Mouse (Mus musculus) limb, embryonic 10.5 days (tissue): ENCODE results near the gene Tex19.2. TPM values are rescaled to one million over a fixed set of nuclear protein-coding genes. Genes with fewer than 3 reads are reported as not detected.

ENCODE experiments used
- DNase-seq: peaks from one replicate; pipeline ENCODE4 v3.0.0-alpha.2; 2017; ENCODE audit warnings: low spot score
- H3K27ac ChIP-seq: fragments of 300-500 bp; sonication (generic); 2 replicates; pipeline ENCODE4 v1.5.1; 2016; ENCODE audit warnings: mild to moderate bottlenecking
- H3K27me3 ChIP-seq: fragments of 300-500 bp; sonication (generic); 2 replicates; pipeline ENCODE4 v1.6.1; 2016; ENCODE audit warnings: low read depth, mild to moderate bottlenecking; ENCODE audit not compliant: poor library complexity, severe bottlenecking
- H3K36me3 ChIP-seq: fragments of 300-500 bp; sonication (generic); 2 replicates; pipeline ENCODE4 v1.6.1; 2016; ENCODE audit warnings: mild to moderate bottlenecking, moderate library complexity
- H3K4me1 ChIP-seq: fragments of 300-500 bp; sonication (generic); 2 replicates; pipeline ENCODE4 v1.6.1; 2016
- H3K4me3 ChIP-seq: fragments of 300-500 bp; sonication (generic); 2 replicates; pipeline ENCODE4 v1.5.1; 2016; ENCODE audit warnings: mild to moderate bottlenecking, moderate library complexity
- H3K9me3 ChIP-seq: fragments of 300-500 bp; sonication (generic); replicated peaks from 2 replicates; pipeline ENCODE4 v1.6.1; 2016; ENCODE audit warnings: mild to moderate bottlenecking
- WGBS: fragments of 180-500 bp; shearing (Covaris S2); methylation state at CpG from one replicate; pipeline ENCODE4 v1.1.7; 2016; 5-methylcytosine and 5-hydroxymethylcytosine counted together
- polyA plus RNA-seq: library from polyadenylated mRNA; unstranded; fragments of >200 nt; fragmentation: Nextera tagmentation; extraction: Ambion mirVana; gene quantifications from 2 replicates; pipeline ENCODE4 v1.2.1, GENCODE M21; 2016

The Tex19.2 gene
- polyA plus RNA-seq = not detected in 2 replicates

DNA sequence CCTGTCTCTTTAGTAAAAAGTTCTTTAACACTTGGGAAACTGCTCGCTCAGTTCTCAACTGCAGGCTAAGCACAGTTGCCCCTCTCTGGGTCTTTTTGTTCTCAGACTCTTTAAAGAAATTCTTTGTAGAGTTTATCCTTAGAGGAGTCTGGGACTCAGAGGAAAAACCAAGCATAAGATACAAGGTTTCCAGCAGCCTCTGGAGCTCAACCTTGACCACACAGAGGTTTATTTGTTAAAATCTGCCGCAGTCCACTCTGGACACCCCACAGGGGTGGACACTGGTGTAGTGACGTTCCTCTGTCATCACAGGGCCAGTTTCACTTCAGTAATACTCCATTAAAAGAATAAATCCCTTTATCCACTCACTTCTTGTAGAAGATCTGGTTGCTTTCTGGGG, at the start of gene Tex19.2:
Tex19.2 (minus strand) TSS at position 101 of the 400 bp plus-strand sequence.
- Histone ChIP-seq H3K36me3 (no peaks in the 10 kb centered on the region), H3K27ac (no peak within 1 kb of the TSS), H3K9me3 (no peaks in the 10 kb centered on the region), H3K4me3 (no peak within 1 kb of the TSS), H3K4me1 (no peaks in the 10 kb centered on the region), H3K27me3 (no peaks in the 10 kb centered on the region)
- DNase-seq = no peak
- 93% methylated on average over 3 of the region's 3 CpGs for WGBS

DNA sequence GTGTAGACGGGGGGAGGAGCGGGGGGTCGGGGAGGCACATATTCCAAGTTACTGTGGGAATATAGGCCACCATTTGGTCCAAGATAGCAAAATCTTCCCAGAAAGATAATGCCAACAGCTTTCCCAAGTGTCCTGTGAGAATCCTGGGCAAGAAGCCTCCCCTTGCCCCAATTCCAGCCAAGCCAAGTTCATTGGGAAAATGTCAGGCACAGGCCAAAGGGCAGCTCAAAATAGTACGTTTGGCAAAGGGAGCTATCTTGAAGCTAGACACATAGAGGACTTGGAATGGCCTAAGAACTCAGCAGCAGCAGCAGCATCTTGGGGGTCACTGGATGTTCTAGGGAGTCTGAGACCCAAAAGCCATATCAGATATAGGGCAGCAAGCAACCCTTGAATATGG, 45.3 kb upstream of the Tex19.2 start:
- H3K36me3 ChIP-seq = no peaks in the 10 kb centered on the region
- WGBS = 89% methylated on average over 4 of the region's 4 CpGs
- no peak overlapping the region for H3K4me3 ChIP-seq
- peaks cover 17% of the 10 kb centered on the region for H3K4me1 ChIP-seq
- H3K27ac ChIP-seq = no peak overlapping the region
- no peak for DNase-seq
- H3K9me3 ChIP-seq = no peaks in the 10 kb centered on the region
- peaks cover under 1% of the 10 kb centered on the region; the same call in 1 of the 2 replicates for H3K27me3 ChIP-seq

DNA sequence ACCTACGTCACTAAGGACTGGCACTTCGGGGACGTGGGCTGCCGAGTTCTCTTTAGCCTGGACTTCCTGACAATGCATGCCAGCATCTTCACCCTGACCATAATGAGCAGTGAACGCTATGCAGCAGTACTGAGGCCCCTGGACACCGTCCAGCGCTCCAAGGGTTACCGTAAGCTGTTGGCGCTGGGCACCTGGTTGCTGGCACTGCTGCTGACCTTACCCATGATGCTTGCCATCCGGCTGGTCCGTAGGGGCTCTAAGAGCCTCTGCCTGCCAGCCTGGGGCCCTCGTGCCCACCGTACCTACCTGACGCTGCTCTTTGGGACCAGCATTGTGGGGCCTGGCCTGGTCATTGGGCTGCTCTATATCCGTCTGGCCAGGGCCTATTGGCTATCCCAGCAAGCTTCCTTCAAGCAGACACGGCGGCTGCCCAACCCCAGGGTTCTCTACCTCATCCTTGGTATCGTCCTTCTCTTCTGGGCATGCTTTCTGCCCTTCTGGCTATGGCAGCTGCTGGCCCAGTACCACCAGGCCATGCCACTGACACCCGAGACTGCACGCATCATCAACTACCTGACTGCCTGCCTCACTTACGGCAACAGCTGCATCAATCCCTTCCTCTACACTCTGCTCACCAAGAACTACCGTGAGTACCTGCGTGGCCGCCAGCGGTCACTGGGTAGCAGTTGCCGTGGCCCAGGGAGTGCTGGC, 42.3 kb upstream of the Tex19.2 start:
- WGBS = 94% methylated on average over 26 of the region's 26 CpGs
- 0 out of 2 replicates have a peak overlapping the region, but pooled peaks have one; percentile 26 for H3K27ac ChIP-seq

DNA sequence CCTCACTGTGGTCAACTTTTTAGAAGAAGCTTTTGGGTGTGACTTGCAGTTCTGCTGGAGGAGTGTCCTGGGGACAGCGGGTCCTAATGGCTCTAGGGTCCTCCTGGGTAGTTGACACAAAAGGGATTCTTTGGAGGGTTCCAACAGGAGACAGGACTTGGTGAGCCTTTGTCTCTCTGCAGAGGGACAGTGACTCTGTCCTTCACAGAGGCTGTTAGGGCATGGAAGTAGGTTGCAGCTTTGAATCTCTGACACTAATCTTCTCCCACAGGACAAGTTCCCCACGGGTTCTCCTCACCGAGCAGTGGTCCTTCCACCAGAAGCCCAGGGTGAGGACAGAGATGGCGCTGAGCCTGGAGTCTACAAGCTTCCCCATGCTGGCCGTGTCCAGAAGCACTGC, 41.5 kb upstream of the Tex19.2 start, which contains the start of gene Uts2r:
Uts2r (plus strand) TSS at position 301 of the 400 bp plus-strand sequence.
- Histone ChIP-seq H3K4me3 (no peak within 1 kb of the TSS), H3K4me1 (peaks cover 25% of the 10 kb centered on the region), H3K27ac (0 out of 2 replicates have a peak within 1 kb of the TSS, but pooled peaks have one; percentile 26), H3K9me3 (no peaks in the 10 kb centered on the region), H3K27me3 (peaks cover 39% of the 10 kb centered on the region), H3K36me3 (no peaks in the 10 kb centered on the region)
- WGBS = 92% methylated on average over 5 of the region's 5 CpGs
- no peak for DNase-seq

More for the DNA sequence above, 42.3 kb upstream of the Tex19.2 start:
- no peaks in the 10 kb centered on the region for H3K36me3 ChIP-seq
- DNase-seq = no peak
- H3K4me1 ChIP-seq = peaks cover 25% of the 10 kb centered on the region
- peaks cover 30% of the 10 kb centered on the region for H3K27me3 ChIP-seq
- H3K4me3 ChIP-seq = no peak overlapping the region
- H3K9me3 ChIP-seq = no peaks in the 10 kb centered on the region

DNA sequence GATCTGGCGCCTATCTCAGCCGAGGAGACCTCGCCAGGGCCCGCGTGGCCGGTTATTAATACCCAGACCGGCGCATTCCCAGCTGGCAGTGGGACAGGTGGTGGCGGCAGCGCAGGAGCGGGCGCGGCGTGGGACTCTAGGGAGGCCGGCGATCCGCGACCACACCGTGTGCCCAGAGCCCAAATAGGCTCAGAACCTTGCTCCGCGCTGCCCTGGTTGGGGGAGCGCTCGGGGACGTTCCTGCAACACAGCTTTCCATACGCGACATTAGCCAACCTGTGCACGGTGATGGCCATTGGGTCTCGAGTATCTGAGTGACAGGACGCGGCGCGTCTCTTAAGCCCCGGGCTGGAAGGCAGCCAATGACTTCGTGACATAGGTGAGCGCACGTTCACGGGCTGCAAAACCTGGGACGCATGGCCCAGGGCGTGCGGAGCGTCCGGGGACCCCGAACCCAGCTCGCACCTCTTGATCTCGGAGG, 38.0 kb upstream of the Tex19.2 start:
- Histone ChIP-seq H3K4me1 (peaks cover 17% of the 10 kb centered on the region), H3K27ac (no peak overlapping the region), H3K27me3 (peaks cover 53% of the 10 kb centered on the region), H3K36me3 (no peaks in the 10 kb centered on the region), H3K9me3 (no peaks in the 10 kb centered on the region), H3K4me3 (peak overlapping the region; percentile 51)
- DNase-seq = peak; percentile 50
- WGBS = 1% methylated on average over 45 of the region's 45 CpGs

DNA sequence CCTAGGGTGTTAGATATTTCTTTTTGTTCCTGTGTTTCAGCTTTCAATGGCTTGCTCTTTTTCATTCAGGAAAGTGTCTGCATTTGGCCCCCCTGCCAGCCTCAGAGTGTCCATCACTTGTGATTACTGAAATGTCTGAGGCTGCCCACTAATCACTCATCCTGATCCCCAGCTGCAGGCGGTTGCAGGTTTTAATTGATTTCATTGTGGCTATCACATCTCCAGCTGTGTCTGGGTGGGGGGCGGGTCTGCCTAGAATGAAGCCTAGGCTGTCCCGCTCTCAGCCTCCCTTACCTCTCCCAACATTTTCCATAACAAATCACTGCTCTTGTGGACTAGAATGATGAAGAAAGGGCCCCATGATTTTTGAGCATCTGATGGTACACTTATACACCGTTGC, 35.7 kb upstream of the Tex19.2 start:
- H3K36me3 ChIP-seq = no peaks in the 10 kb centered on the region
- no peak overlapping the region for H3K4me3 ChIP-seq
- H3K4me1 ChIP-seq = peaks cover 8% of the 10 kb centered on the region
- peaks cover 53% of the 10 kb centered on the region for H3K27me3 ChIP-seq
- no peaks in the 10 kb centered on the region for H3K9me3 ChIP-seq
- H3K27ac ChIP-seq = no peak overlapping the region
- DNase-seq = no peak
- 36% methylated on average over 4 of the region's 4 CpGs for WGBS

DNA sequence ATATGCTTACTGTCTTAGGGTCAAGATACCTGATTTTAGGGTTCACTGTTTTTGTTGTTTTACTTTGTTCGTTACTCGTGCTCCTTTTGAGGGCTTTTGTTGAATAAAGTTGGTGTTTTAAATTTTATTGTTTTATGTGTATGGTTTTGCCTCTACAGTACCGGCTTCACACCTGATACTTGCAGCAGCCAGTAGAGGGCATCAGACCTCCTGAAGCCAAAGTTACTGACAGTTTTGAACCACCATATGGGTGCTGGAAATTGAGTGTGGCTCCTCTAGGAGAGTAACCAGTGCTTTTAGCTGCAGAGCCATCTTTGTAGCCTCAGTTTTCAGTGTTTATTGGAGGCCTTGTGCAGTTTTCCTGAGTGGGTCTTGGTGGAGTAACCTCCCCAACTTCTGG, 29.7 kb upstream of the Tex19.2 start:
- no peak for DNase-seq
- no peaks in the 10 kb centered on the region for H3K36me3 ChIP-seq
- no peaks in the 10 kb centered on the region for H3K4me1 ChIP-seq
- H3K9me3 ChIP-seq = no peaks in the 10 kb centered on the region
- no peak overlapping the region for H3K27ac ChIP-seq
- WGBS = 77% methylated on average over 3 of the region's 3 CpGs
- H3K4me3 ChIP-seq = no peak overlapping the region
- no peaks in the 10 kb centered on the region for H3K27me3 ChIP-seq

DNA sequence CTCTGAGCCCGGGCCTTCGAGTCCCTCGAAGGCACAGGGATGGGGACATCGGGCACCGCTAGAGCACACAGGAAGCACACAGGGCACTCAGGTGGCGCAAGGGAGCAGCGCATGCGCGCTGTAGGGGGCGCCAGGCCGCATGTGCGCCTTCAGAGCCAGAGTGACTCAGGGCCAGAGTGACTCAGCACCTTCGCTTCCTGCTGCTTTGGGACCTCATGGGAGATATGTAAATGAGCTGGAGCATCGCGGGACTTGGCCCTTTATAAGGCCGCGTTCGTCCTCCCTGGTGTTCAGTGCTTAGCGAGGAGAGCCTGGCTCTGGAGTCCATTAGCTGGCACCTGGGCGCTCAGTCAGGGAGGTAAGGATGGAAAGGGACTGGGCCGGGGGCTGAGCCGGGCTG, 27.4 kb upstream of the Tex19.2 start, which contains the start of gene Tex19.1:
Tex19.1 (plus strand) TSS at position 279 of the 400 bp plus-strand sequence.
- Histone ChIP-seq H3K27ac (no peak within 1 kb of the TSS), H3K27me3 (no peaks in the 10 kb centered on the region), H3K4me3 (no peak within 1 kb of the TSS), H3K4me1 (no peaks in the 10 kb centered on the region), H3K9me3 (no peaks in the 10 kb centered on the region), H3K36me3 (no peaks in the 10 kb centered on the region)
- 93% methylated on average over 22 of the region's 22 CpGs for WGBS
- DNase-seq = no peak

DNA sequence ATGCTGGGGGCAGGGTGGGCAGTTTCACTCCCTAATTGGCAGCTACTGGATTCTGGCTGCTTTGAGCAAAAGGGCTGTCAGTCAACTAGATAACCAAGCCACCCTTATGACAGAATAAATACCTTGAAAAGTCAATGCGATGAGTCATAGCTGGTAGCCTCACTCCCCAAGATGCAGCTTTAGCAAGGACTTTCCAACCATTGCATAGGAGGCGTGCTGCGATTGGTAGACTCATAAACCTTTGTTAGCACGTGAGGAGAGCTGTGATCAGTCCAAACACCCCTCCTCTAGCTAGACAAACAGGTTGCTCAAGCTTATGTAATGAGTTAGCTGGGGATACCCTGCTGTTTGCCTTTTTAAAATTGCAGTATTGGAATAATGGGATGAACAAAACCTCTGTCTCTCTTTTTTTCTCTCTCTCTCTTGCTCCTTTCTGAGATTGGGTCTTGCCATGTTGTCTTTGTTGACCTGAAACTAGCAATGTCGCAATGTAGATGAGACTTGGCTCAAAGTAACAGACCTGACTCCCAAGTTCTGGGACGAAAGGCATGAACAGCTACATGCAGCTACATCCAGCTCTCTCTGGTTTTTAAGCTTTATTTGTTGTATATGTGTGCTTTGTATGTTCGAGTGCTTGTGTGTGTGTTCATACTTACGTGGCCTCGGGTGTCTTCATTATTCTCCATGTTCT, 25.0 kb upstream of the Tex19.2 start:
- H3K36me3 ChIP-seq = no peaks in the 10 kb centered on the region
- no peaks in the 10 kb centered on the region for H3K9me3 ChIP-seq
- no peak overlapping the region for H3K4me3 ChIP-seq
- 0 out of 2 replicates have a peak, but pooled peaks cover 2% of the 10 kb centered on the region for H3K27me3 ChIP-seq
- WGBS = 85% methylated on average over 9 of the region's 9 CpGs
- no peaks in the 10 kb centered on the region for H3K4me1 ChIP-seq
- no peak overlapping the region for H3K27ac ChIP-seq
- no peak for DNase-seq

DNA sequence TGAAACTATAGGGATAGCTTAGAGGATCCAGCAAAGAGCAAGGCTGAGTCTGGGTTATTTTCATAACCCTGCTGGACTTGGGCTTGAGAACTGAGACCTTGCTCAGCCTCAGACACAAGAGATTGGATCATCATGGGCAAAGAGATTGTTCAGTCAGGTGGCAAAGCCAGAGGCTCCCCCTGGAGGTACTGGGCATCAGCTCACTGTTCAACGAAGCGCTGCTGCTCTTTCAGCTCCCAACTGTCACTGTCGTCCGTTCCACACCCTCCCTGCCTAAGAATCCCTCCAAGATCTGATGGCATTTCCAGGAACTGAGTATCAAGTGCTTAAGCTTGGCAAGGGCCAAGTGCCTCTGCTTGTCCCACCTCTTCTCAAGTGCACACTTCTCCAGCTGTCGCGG, 20.3 kb upstream of the Tex19.2 start:
- H3K36me3 ChIP-seq = no peaks in the 10 kb centered on the region
- no peak overlapping the region for H3K27ac ChIP-seq
- no peaks in the 10 kb centered on the region for H3K4me1 ChIP-seq
- DNase-seq = no peak
- 46% methylated on average over 6 of the region's 6 CpGs for WGBS
- no peak overlapping the region for H3K4me3 ChIP-seq
- H3K27me3 ChIP-seq = 0 out of 2 replicates have a peak, but pooled peaks cover 2% of the 10 kb centered on the region
- H3K9me3 ChIP-seq = no peaks in the 10 kb centered on the region

DNA sequence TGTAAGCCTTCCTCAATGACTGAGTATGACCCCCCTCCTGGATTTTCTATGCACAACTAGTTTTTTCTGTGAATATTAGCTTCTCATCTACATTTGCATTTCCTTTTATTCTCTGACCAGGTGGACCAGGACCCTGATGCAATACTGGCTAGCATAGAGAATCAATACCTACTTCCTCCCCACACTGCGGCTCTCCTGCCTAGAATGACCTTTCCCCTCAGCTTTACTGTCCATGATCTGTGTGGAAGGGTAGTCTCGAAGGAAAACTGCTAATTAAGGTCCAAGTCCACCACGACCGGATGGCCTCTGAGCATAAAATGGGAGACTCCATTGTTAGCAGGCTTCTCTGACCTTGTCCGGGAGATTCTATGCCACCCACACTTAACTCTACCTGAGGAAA, 19.2 kb upstream of the Tex19.2 start:
- DNase-seq = no peak
- 0 out of 2 replicates have a peak, but pooled peaks cover 2% of the 10 kb centered on the region for H3K27me3 ChIP-seq
- WGBS = 88% methylated on average over 5 of the region's 5 CpGs

DNA sequence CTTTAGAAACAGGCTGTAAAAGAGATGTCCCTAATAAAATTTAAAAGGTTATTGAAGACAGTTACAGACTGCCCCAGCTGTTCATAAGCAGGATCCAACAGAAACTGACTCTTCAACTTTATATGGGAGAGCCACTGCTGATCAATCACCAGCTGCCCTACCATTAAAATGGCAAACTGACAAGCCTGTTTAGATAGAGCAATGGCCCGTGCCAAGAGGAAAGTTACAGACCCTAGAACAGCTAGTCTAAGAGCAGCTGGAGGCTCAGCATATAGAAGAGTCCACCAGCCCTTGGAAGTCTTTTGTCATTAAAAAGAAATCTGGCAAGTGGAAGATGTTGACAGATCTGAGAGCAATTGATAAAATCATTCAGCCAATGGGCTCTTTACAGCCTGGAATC, 16.1 kb upstream of the Tex19.2 start:
- no peak for DNase-seq
- 59% methylated on average over 1 of the region's 1 CpGs for WGBS

More for the DNA sequence above, 19.2 kb upstream of the Tex19.2 start:
- Histone ChIP-seq H3K27ac (no peak overlapping the region), H3K4me1 (no peaks in the 10 kb centered on the region), H3K4me3 (no peak overlapping the region), H3K36me3 (no peaks in the 10 kb centered on the region), H3K9me3 (no peaks in the 10 kb centered on the region)

DNA sequence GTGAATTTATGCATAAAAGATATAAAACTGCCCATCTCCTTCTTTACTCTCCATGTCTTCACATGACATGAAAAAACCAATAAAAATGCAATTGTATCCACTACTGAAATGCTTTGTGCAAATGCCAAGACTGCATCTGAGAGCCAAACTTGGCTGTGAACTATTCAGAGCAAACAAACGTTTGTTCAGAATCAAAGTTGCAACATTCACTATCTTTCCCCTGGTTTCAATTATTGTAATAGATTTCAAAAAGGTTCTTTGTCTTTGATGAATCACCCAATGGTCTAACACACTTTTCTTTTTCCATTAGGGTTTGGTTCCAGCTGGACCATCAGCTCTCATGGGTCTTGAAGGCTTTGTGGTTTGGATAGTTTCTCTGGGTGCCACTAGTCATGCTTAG, 11.1 kb upstream of the Tex19.2 start:
- no peak overlapping the region for H3K27ac ChIP-seq
- no peak for DNase-seq
- WGBS = 65% methylated on average over 1 of the region's 1 CpGs
- no peak overlapping the region for H3K4me3 ChIP-seq
- no peaks in the 10 kb centered on the region for H3K9me3 ChIP-seq
- no peaks in the 10 kb centered on the region for H3K4me1 ChIP-seq
- no peaks in the 10 kb centered on the region for H3K36me3 ChIP-seq
- H3K27me3 ChIP-seq = no peaks in the 10 kb centered on the region

More for the DNA sequence above, 16.1 kb upstream of the Tex19.2 start:
- Histone ChIP-seq H3K27me3 (0 out of 2 replicates have a peak, but pooled peaks cover 2% of the 10 kb centered on the region), H3K27ac (no peak overlapping the region), H3K4me3 (no peak overlapping the region), H3K4me1 (no peaks in the 10 kb centered on the region), H3K9me3 (no peaks in the 10 kb centered on the region), H3K36me3 (no peaks in the 10 kb centered on the region)
